Mouse (Mus musculus): ENCODE data around the gene Gab2.

GRCm38 (mm10) chr7:97303614-97304013, 222.2 kb downstream of the Gab2 start:
- TF ChIP-seq CTCF (IDR thresholded peaks at IDR 0.05; ENCODE audit: control insufficient read depth, insufficient read depth, insufficient read length) (no peak), MYOD1 (IDR thresholded peaks at IDR 0.05; ENCODE audit: control insufficient read depth, insufficient read length, low read depth) (no peak), MYOG (IDR thresholded peaks at IDR 0.05; ENCODE audit: control insufficient read depth, extremely low read depth, insufficient read length) (no peak), FOSL1 (IDR thresholded peaks at IDR 0.05; ENCODE audit: insufficient read depth, low read length, poor library complexity, severe bottlenecking) (no peak), CEBPB (IDR thresholded peaks at IDR 0.05; ENCODE audit: low read depth) (no peak), MAX (IDR thresholded peaks at IDR 0.05) (no peak), USF1 (IDR thresholded peaks at IDR 0.05; ENCODE audit: low read depth) (no peak)

Data from C2C12 (cell line).